Mouse (Mus musculus) stomach, postnatal 0 days (tissue): ENCODE data around the gene Pak6.

Source experiments
- CTCF ChIP-seq: IDR thresholded peaks from 2 replicates; pipeline ENCODE4 v1.5.1; 2016; ENCODE audit warnings: antibody characterized with exemption, low read depth, mild to moderate bottlenecking, moderate library complexity
- EP300 ChIP-seq: optimal IDR thresholded peaks from 2 replicates; pipeline ENCODE3; 2016; ENCODE audit warnings: antibody characterized with exemption

- TF ChIP-seq EP300 (no peak), CTCF (no peak)
Measured at GRCm38 (mm10) chr2:118671728-118672127, 8.6 kb downstream of the Pak6 start.
